Mouse (Mus musculus): ENCODE measurements around the gene Polr2l. TPM values are rescaled to one million over a fixed set of nuclear protein-coding genes. Genes with fewer than 3 reads are reported as not detected.

Polr2l gene
- total RNA-seq, 1 experiment from 2014 or later: 74.5 TPM

- no peak for DNase-seq
Measured at GRCm38 (mm10) chr7:141484186-141485120, 9.5 kb upstream of the Polr2l start.

GRCm38 (mm10) chr7:141483114-141483653 is 8.3 kb upstream of the Polr2l start:
- no peak for DNase-seq

GRCm38 (mm10) chr7:141482531-141483024 is 7.6 kb upstream of the Polr2l start:
- no peak for DNase-seq

GRCm38 (mm10) chr7:141481498-141482401 is 6.8 kb upstream of the Polr2l start:
- peak; percentile 77 for DNase-seq

- DNase-seq: peak; percentile 82
Measured at GRCm38 (mm10) chr7:141480842-141481497, 6.0 kb upstream of the Polr2l start.

- peak; percentile 60 for DNase-seq
Measured at GRCm38 (mm10) chr7:141478270-141478748, 3.4 kb upstream of the Polr2l start.

- no peak for DNase-seq
Measured at GRCm38 (mm10) chr7:141477578-141478269, 2.8 kb upstream of the Polr2l start.

GRCm38 (mm10) chr7:141476981-141477370 is 2.0 kb upstream of the Polr2l start:
- peak; percentile 53 for DNase-seq

- peak; percentile 97 for DNase-seq
Measured at GRCm38 (mm10) chr7:141476226-141476980, 1.5 kb upstream of the Polr2l start.

GRCm38 (mm10) chr7:141475805-141476158 is 850 bp upstream of the Polr2l start:
- no peak for DNase-seq

- DNase-seq: no peak
Measured at GRCm38 (mm10) chr7:141474160-141474559, 772 bp downstream of the Polr2l start.

- no peak for DNase-seq
Measured at GRCm38 (mm10) chr7:141472763-141473162, 2.2 kb downstream of the Polr2l start.

GRCm38 (mm10) chr7:141472226-141472625 is 2.7 kb downstream of the Polr2l start:
- peak; percentile 68 for DNase-seq

GRCm38 (mm10) chr7:141471236-141471635 is 3.7 kb downstream of the Polr2l start:
- DNase-seq: no peak

GRCm38 (mm10) chr7:141470637-141470944 is 4.3 kb downstream of the Polr2l start:
- no peak for DNase-seq

- DNase-seq: no peak
Measured at GRCm38 (mm10) chr7:141469901-141470636, 4.9 kb downstream of the Polr2l start.

GRCm38 (mm10) chr7:141469352-141469751 is 5.6 kb downstream of the Polr2l start:
- no peak for DNase-seq

GRCm38 (mm10) chr7:141468522-141469211 is 6.3 kb downstream of the Polr2l start:
- peak; percentile 88 for DNase-seq

GRCm38 (mm10) chr7:141468164-141468521 is 6.8 kb downstream of the Polr2l start:
- peak; percentile 72 for DNase-seq

Measured in adrenal gland, postnatal 14 days (tissue).